ENCODE assay signal across 8 mouse cellular contexts in the genomic region with DNA sequence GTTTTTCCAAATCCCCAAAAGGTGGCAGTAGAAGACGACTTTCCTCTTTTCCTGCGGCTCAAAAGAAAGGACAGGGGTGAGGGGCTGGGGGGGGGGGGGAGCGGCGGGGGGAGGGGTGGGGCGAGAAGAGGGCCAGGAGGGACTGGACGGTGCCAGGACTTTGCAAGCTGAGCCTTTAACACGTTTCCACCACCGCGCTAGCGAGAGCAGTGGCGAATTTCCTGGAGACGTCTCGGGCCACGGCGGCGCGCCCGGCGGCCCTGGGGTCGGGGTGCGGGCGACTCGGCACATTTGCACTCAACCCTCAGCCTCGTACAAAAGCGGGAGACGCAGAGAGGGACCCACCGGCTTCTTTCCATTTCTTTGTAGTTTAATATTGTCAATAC.
DNase-seq lines count a peak whose midpoint lies in the region; ATAC-seq and TF ChIP-seq lines count a peak whose summit lies in the region.

No protein-coding gene starts in this region.

- DNase-seq in thymus, postnatal 0 days (ENCODE audit: low spot score) = peak; percentile 44
- no peak for DNase-seq in thymus, adult 18-20 months
- peak; percentile 66 to 80 for DNase-seq in cerebellum, postnatal 4 days (ENCODE audit: low spot score in 2 of 2)
- peak; percentile 44 to 68 for DNase-seq in gastrocnemius, postnatal 4 days (ENCODE audit: low spot score in 2 of 2)
- peak in 2 of 3 experiments; percentile 27 to 41 for DNase-seq in liver, embryonic 14.5 days (ENCODE audit: low read depth in 3 of 3, low spot score in 3 of 3)
- peak; percentile 88 for DNase-seq in neural tube, embryonic 11.5 days (ENCODE audit: low spot score)
- DNase-seq in urinary bladder, postnatal 4 days (ENCODE audit: low spot score in 2 of 2) = peak; percentile 72 to 74

- ATAC-seq in intestine, embryonic 16.5 days = peak; percentile 75
- ATAC-seq in liver, embryonic 14.5 days (ENCODE audit: insufficient read depth) = peak; percentile 71; the same call in 1 of the 2 replicates
- ATAC-seq in neural tube, embryonic 11.5 days (ENCODE audit: insufficient read depth, low FRiP score, low TSS enrichment) = peak; percentile 69

- H3K27ac ChIP-seq in intestine, embryonic 16.5 days (ENCODE audit: low read length) = peak overlapping the region; percentile 78
- no peak overlapping the region for H3K27ac ChIP-seq in liver, embryonic 14.5 days
- H3K27ac ChIP-seq in neural tube, embryonic 11.5 days (ENCODE audit: low read depth, low read length) = peak overlapping the region; percentile 97

- peak overlapping the region; percentile 50 for H3K4me3 ChIP-seq in intestine, embryonic 16.5 days (ENCODE audit: low read length)
- H3K4me3 ChIP-seq in liver, embryonic 14.5 days (ENCODE audit: insufficient read depth in 1 of 2, low read depth in 2 of 2, low read length in 2 of 2) = peak overlapping the region; percentile 52 to 62
- peak overlapping the region; percentile 36 for H3K4me3 ChIP-seq in neural tube, embryonic 11.5 days (ENCODE audit: low read depth, low read length)

- H3K9ac ChIP-seq in intestine, embryonic 16.5 days (ENCODE audit: low read depth, low read length) = peak overlapping the region; percentile 66
- peak overlapping the region; percentile 12; the same call in 1 of the 2 replicates for H3K9ac ChIP-seq in liver, embryonic 14.5 days (replicated peaks)
- peak overlapping the region; percentile 60 for H3K9ac ChIP-seq in neural tube, embryonic 11.5 days (ENCODE audit: low read length)

- no peaks in the 10 kb centered on the region for H3K9me3 ChIP-seq in intestine, embryonic 16.5 days (ENCODE audit: control insufficient read depth, low read length)
- H3K9me3 ChIP-seq in liver, embryonic 14.5 days (ENCODE audit: control insufficient read depth, low read length) = no peaks in the 10 kb centered on the region
- no peaks in the 10 kb centered on the region for H3K9me3 ChIP-seq in neural tube, embryonic 11.5 days (ENCODE audit: control insufficient read depth, low read length)

- H3K27me3 ChIP-seq in intestine, embryonic 16.5 days (replicated peaks; ENCODE audit: control insufficient read depth, insufficient read depth, low read length) = no peaks in the 10 kb centered on the region
- peaks cover 51% of the 10 kb centered on the region for H3K27me3 ChIP-seq in liver, embryonic 14.5 days (ENCODE audit: control insufficient read depth, insufficient read depth, low read length)
- no peaks in the 10 kb centered on the region for H3K27me3 ChIP-seq in neural tube, embryonic 11.5 days (ENCODE audit: control insufficient read depth, insufficient read depth, low read length)

- H3K4me2 ChIP-seq in intestine, embryonic 16.5 days (ENCODE audit: low read depth, low read length) = peak overlapping the region; percentile 88
- peak overlapping the region; percentile 47 for H3K4me2 ChIP-seq in liver, embryonic 14.5 days (ENCODE audit: low read depth)
- H3K4me2 ChIP-seq in neural tube, embryonic 11.5 days (ENCODE audit: low read depth) = peak overlapping the region; percentile 67

- 0% methylated on average over 23 of the region's 27 CpGs for WGBS in intestine, embryonic 16.5 days
- WGBS in liver, embryonic 14.5 days (ENCODE audit: insufficient replicate concordance) = 0% methylated on average over 25 of the region's 27 CpGs
- under 1% methylated on average over 24 of the region's 27 CpGs for WGBS in neural tube, embryonic 11.5 days

- no peaks in the 10 kb centered on the region for H3K36me3 ChIP-seq in intestine, embryonic 16.5 days (ENCODE audit: control insufficient read depth, insufficient read depth, low read length)
- H3K36me3 ChIP-seq in liver, embryonic 14.5 days (replicated peaks; ENCODE audit: control insufficient read depth, insufficient read depth, low read depth) = no peaks in the 10 kb centered on the region
- no peaks in the 10 kb centered on the region for H3K36me3 ChIP-seq in neural tube, embryonic 11.5 days (ENCODE audit: control insufficient read depth, insufficient read depth, low read length)

- TF ChIP-seq CTCF in liver, embryonic 14.5 days (IDR thresholded peaks at IDR 0.05; ENCODE audit: low read depth) = peak; percentile 37; the same call in 1 of the 2 replicates

- no peak for TF ChIP-seq EP300 in liver, embryonic 14.5 days (IDR thresholded peaks at IDR 0.05; ENCODE audit: low read depth)

- 0 out of 2 replicates have a peak, but pooled peaks cover 3% of the 10 kb centered on the region for H3K4me1 ChIP-seq in intestine, embryonic 16.5 days (ENCODE audit: control insufficient read depth, insufficient read depth, low read length)
- H3K4me1 ChIP-seq in liver, embryonic 14.5 days (replicated peaks; ENCODE audit: control insufficient read depth in 2 of 2, insufficient read depth in 2 of 2, low read length in 1 of 2) = peaks cover 0 to 2% of the 10 kb centered on the region in 2 experiments; a peak in 1 of 4 replicates
- peaks cover 55% of the 10 kb centered on the region for H3K4me1 ChIP-seq in neural tube, embryonic 11.5 days (ENCODE audit: control insufficient read depth, insufficient read depth, low read length)

Comparison
In these comparisons a context has a peak if more than half of its experiments do, and no peak if none do; other contexts are left out.
1. DNase-seq: peak in thymus, postnatal 0 days (single experiment), cerebellum, postnatal 4 days (2 of 2), gastrocnemius, postnatal 4 days (2 of 2), liver, embryonic 14.5 days (2 of 3), neural tube, embryonic 11.5 days (single experiment) and urinary bladder, postnatal 4 days (2 of 2); none in thymus, adult 18-20 months (0 of 2).
2. H3K9ac ChIP-seq: peak in every context shown above with its lines; median percentile 66 in intestine, embryonic 16.5 days; 60 in neural tube, embryonic 11.5 days; 12 in liver, embryonic 14.5 days.
3. Peak in every context shown above with its lines, with median percentiles within 50 percentile points of each other: ATAC-seq, H3K4me2 ChIP-seq and H3K4me3 ChIP-seq.